Mouse (Mus musculus): Measurements from ENCODE around the gene Eif3m.
"Not testable (repeated sequence)": the region's sequence is repeated elsewhere in the genome, so short reads cannot be mapped to it uniquely, and the experiment has no call there.

Gene Eif3m

GRCm38 (mm10) chr2:105016967-105017287 lies at the start of gene Eif3m:
Gene Eif3m, minus strand, starts transcription at chr2:105017080.
- peak; percentile 96 for DNase-seq

GRCm38 (mm10) chr2:105062741-105063372 lies 46.0 kb upstream of the Eif3m start:
- DNase-seq: no peak

- peak; percentile 8 for DNase-seq
Measured at GRCm38 (mm10) chr2:105058577-105059116, 41.8 kb upstream of the Eif3m start.

- DNase-seq: no peak
Measured at GRCm38 (mm10) chr2:105055529-105055928, 38.6 kb upstream of the Eif3m start.

GRCm38 (mm10) chr2:105048301-105048700 lies 31.4 kb upstream of the Eif3m start:
- DNase-seq: no peak

GRCm38 (mm10) chr2:105043152-105043551 lies 26.3 kb upstream of the Eif3m start:
- DNase-seq: no peak

- DNase-seq: peak; percentile 6
Measured at GRCm38 (mm10) chr2:105040859-105041258, 24.0 kb upstream of the Eif3m start.

- DNase-seq: no peak
Measured at GRCm38 (mm10) chr2:105038879-105039278, 22.0 kb upstream of the Eif3m start.

- no peak for DNase-seq
Measured at GRCm38 (mm10) chr2:105037956-105038569, 21.2 kb upstream of the Eif3m start.

- no peak for DNase-seq
Measured at GRCm38 (mm10) chr2:105036401-105037070, 19.7 kb upstream of the Eif3m start.

GRCm38 (mm10) chr2:105035985-105036384 lies 19.1 kb upstream of the Eif3m start:
- DNase-seq: no peak

GRCm38 (mm10) chr2:105034084-105034483 lies 17.2 kb upstream of the Eif3m start:
- DNase-seq: no peak

- DNase-seq: no peak
Measured at GRCm38 (mm10) chr2:105030505-105030904, 13.6 kb upstream of the Eif3m start.

GRCm38 (mm10) chr2:105028806-105029205 lies 11.9 kb upstream of the Eif3m start:
- DNase-seq: no peak

GRCm38 (mm10) chr2:105026950-105027695 lies 10.2 kb upstream of the Eif3m start:
- no peak for DNase-seq

GRCm38 (mm10) chr2:105025610-105026009 lies 8.7 kb upstream of the Eif3m start:
- DNase-seq: not testable (repeated sequence)

- DNase-seq: no peak
Measured at GRCm38 (mm10) chr2:105023815-105024214, 6.9 kb upstream of the Eif3m start.

- no peak for DNase-seq
Measured at GRCm38 (mm10) chr2:105023031-105023615, 6.2 kb upstream of the Eif3m start.

- DNase-seq: no peak
Measured at GRCm38 (mm10) chr2:105021836-105022235, 5.0 kb upstream of the Eif3m start.

GRCm38 (mm10) chr2:105021256-105021655 lies 4.4 kb upstream of the Eif3m start:
- no peak for DNase-seq

- DNase-seq: no peak
Measured at GRCm38 (mm10) chr2:105019457-105019856, 2.6 kb upstream of the Eif3m start.

- DNase-seq: no peak
Measured at GRCm38 (mm10) chr2:105017802-105018201, 922 bp upstream of the Eif3m start.

Measured in lung, postnatal 10 days (tissue).